Mouse (Mus musculus): ENCODE data around the gene Arhgef19.

Arhgef19 gene

GRCm38 (mm10) chr4:141265979-141266637, 26.8 kb downstream of the Arhgef19 start:
- no peak for DNase-seq (ENCODE audit: low read depth, low spot score)

- no peak for DNase-seq (ENCODE audit: low read depth, low spot score)
Measured at GRCm38 (mm10) chr4:141267250-141267649, 28.0 kb downstream of the Arhgef19 start.

- peak; percentile 56 for DNase-seq (ENCODE audit: low read depth, low spot score)
Measured at GRCm38 (mm10) chr4:141267837-141268236, 28.5 kb downstream of the Arhgef19 start.

- DNase-seq (ENCODE audit: low read depth, low spot score) = no peak
Measured at GRCm38 (mm10) chr4:141268350-141268749, 29.1 kb downstream of the Arhgef19 start.

- no peak for DNase-seq (ENCODE audit: low read depth, low spot score)
Measured at GRCm38 (mm10) chr4:141269080-141269479, 29.8 kb downstream of the Arhgef19 start.

GRCm38 (mm10) chr4:141270201-141270940, 31.1 kb downstream of the Arhgef19 start:
- DNase-seq (ENCODE audit: low read depth, low spot score) = no peak

- no peak for DNase-seq (ENCODE audit: low read depth, low spot score)
Measured at GRCm38 (mm10) chr4:141271228-141271627, 31.9 kb downstream of the Arhgef19 start.

GRCm38 (mm10) chr4:141271721-141272120, 32.4 kb downstream of the Arhgef19 start:
- no peak for DNase-seq (ENCODE audit: low read depth, low spot score)

GRCm38 (mm10) chr4:141272878-141273277, 33.6 kb downstream of the Arhgef19 start:
- no peak for DNase-seq (ENCODE audit: low read depth, low spot score)

- peak; percentile 33 for DNase-seq (ENCODE audit: low read depth, low spot score)
Measured at GRCm38 (mm10) chr4:141273296-141273695, 34.0 kb downstream of the Arhgef19 start.

- no peak for DNase-seq (ENCODE audit: low read depth, low spot score)
Measured at GRCm38 (mm10) chr4:141274485-141275341, 35.4 kb downstream of the Arhgef19 start.

- DNase-seq (ENCODE audit: low read depth, low spot score) = no peak
Measured at GRCm38 (mm10) chr4:141277157-141277556, 37.9 kb downstream of the Arhgef19 start.

- no peak for DNase-seq (ENCODE audit: low read depth, low spot score)
Measured at GRCm38 (mm10) chr4:141278154-141278553, 38.9 kb downstream of the Arhgef19 start.

- DNase-seq (ENCODE audit: low read depth, low spot score) = no peak
Measured at GRCm38 (mm10) chr4:141279327-141279726, 40.0 kb downstream of the Arhgef19 start.

- DNase-seq (ENCODE audit: low read depth, low spot score) = no peak
Measured at GRCm38 (mm10) chr4:141279783-141280182, 40.5 kb downstream of the Arhgef19 start.

GRCm38 (mm10) chr4:141280471-141280870, 41.2 kb downstream of the Arhgef19 start:
- DNase-seq (ENCODE audit: low read depth, low spot score) = no peak

- no peak for DNase-seq (ENCODE audit: low read depth, low spot score)
Measured at GRCm38 (mm10) chr4:141281153-141281552, 41.9 kb downstream of the Arhgef19 start.

- DNase-seq (ENCODE audit: low read depth, low spot score) = no peak
Measured at GRCm38 (mm10) chr4:141281578-141281977, 42.3 kb downstream of the Arhgef19 start.

GRCm38 (mm10) chr4:141282087-141282486, 42.8 kb downstream of the Arhgef19 start:
- DNase-seq (ENCODE audit: low read depth, low spot score) = no peak

- DNase-seq (ENCODE audit: low read depth, low spot score) = no peak
Measured at GRCm38 (mm10) chr4:141282623-141283022, 43.3 kb downstream of the Arhgef19 start.

- DNase-seq (ENCODE audit: low read depth, low spot score) = no peak
Measured at GRCm38 (mm10) chr4:141283176-141283878, 44.0 kb downstream of the Arhgef19 start.
